In genomic region chr8:120289698-120290181, GRCm38 (mm10) we compare ENCODE assay signal across 8 mouse cellular contexts.
DNase-seq lines count a peak whose midpoint lies in the region; ATAC-seq and TF ChIP-seq lines count a peak whose summit lies in the region.

No protein-coding gene starts in this region.

- no peak overlapping the region for H3K4me3 ChIP-seq in lung, embryonic 14.5 days (ENCODE audit: low read depth, low read length)
- H3K4me3 ChIP-seq in lung, adult 2 months (replicated peaks; ENCODE audit: extremely low read depth, low read depth, low read length): no peak overlapping the region
- H3K4me3 ChIP-seq in embryonic facial prominence, embryonic 10.5 days: no peak overlapping the region; the same call in 1 of the 2 replicates
- 0 out of 2 replicates have a peak overlapping the region, but pooled peaks have one; percentile 25 for H3K4me3 ChIP-seq in heart, embryonic 10.5 days
- H3K4me3 ChIP-seq in midbrain, embryonic 13.5 days (replicated peaks): no peak overlapping the region

- H3K36me3 ChIP-seq in lung, embryonic 14.5 days (ENCODE audit: insufficient read depth): no peaks in the 10 kb centered on the region
- H3K36me3 ChIP-seq in embryonic facial prominence, embryonic 10.5 days (replicated peaks): no peaks in the 10 kb centered on the region
- H3K36me3 ChIP-seq in heart, embryonic 10.5 days: no peaks in the 10 kb centered on the region
- H3K36me3 ChIP-seq in midbrain, embryonic 13.5 days: no peaks in the 10 kb centered on the region

- H3K9ac ChIP-seq in lung, embryonic 14.5 days: peak overlapping the region; percentile 10; the same call in 1 of the 2 replicates
- H3K9ac ChIP-seq in midbrain, embryonic 13.5 days (replicated peaks): no peak overlapping the region

- peaks cover 52% of the 10 kb centered on the region for H3K4me1 ChIP-seq in lung, embryonic 14.5 days (ENCODE audit: insufficient read depth)
- peaks cover 9% of the 10 kb centered on the region for H3K4me1 ChIP-seq in lung, adult 2 months (ENCODE audit: control insufficient read depth, insufficient read depth, low read length)
- H3K4me1 ChIP-seq in embryonic facial prominence, embryonic 10.5 days: peaks cover 89% of the 10 kb centered on the region
- H3K4me1 ChIP-seq in heart, embryonic 10.5 days: peaks cover 91% of the 10 kb centered on the region
- peaks cover 90% of the 10 kb centered on the region for H3K4me1 ChIP-seq in midbrain, embryonic 13.5 days (replicated peaks)

- WGBS in lung, embryonic 14.5 days: 34% methylated on average over 10 of the region's 10 CpGs
- WGBS in lung, adult 2 months: 54% methylated on average over 10 of the region's 10 CpGs
- WGBS in embryonic facial prominence, embryonic 10.5 days: 42% methylated on average over 10 of the region's 10 CpGs
- 18% methylated on average over 10 of the region's 10 CpGs for WGBS in heart, embryonic 10.5 days
- WGBS in midbrain, embryonic 13.5 days: 27% methylated on average over 10 of the region's 10 CpGs

- 0 out of 2 replicates have a peak overlapping the region, but pooled peaks have one; percentile 10 for H3K4me2 ChIP-seq in lung, embryonic 14.5 days
- H3K4me2 ChIP-seq in midbrain, embryonic 13.5 days (replicated peaks): no peak overlapping the region

- H3K27me3 ChIP-seq in lung, embryonic 14.5 days (ENCODE audit: insufficient read depth, low read length): no peaks in the 10 kb centered on the region
- peaks cover 39% of the 10 kb centered on the region; the same call in 1 of the 2 replicates for H3K27me3 ChIP-seq in embryonic facial prominence, embryonic 10.5 days (replicated peaks; ENCODE audit: low read depth, poor library complexity, severe bottlenecking)
- H3K27me3 ChIP-seq in heart, embryonic 10.5 days (ENCODE audit: insufficient read depth, poor library complexity, severe bottlenecking): no peaks in the 10 kb centered on the region
- no peaks in the 10 kb centered on the region for H3K27me3 ChIP-seq in midbrain, embryonic 13.5 days

- no peaks in the 10 kb centered on the region for H3K9me3 ChIP-seq in lung, embryonic 14.5 days (ENCODE audit: low read depth, low read length)
- H3K9me3 ChIP-seq in embryonic facial prominence, embryonic 10.5 days: no peaks in the 10 kb centered on the region
- H3K9me3 ChIP-seq in heart, embryonic 10.5 days: no peaks in the 10 kb centered on the region
- H3K9me3 ChIP-seq in midbrain, embryonic 13.5 days: no peaks in the 10 kb centered on the region

- peak; percentile 28; the same call in 1 of the 2 replicates for ATAC-seq in lung, embryonic 14.5 days (ENCODE audit: insufficient read depth)
- ATAC-seq in midbrain, embryonic 13.5 days: 0 out of 2 replicates have a peak, but pooled peaks have one; percentile 8
- ATAC-seq in CD4-positive, CD25-positive, alpha-beta regulatory T cell, adult 4 months: no peak

- no peak for TF ChIP-seq POLR2A in lung, adult 2 months (IDR thresholded peaks at IDR 0.05; ENCODE audit: borderline replicate concordance, extremely low read depth, low read depth, low read length)

- H3K27ac ChIP-seq in lung, embryonic 14.5 days (ENCODE audit: low read depth): peak overlapping the region; percentile 20; the same call in 1 of the 2 replicates
- H3K27ac ChIP-seq in embryonic facial prominence, embryonic 10.5 days (replicated peaks): peak overlapping the region; percentile 73
- H3K27ac ChIP-seq in heart, embryonic 10.5 days: peak overlapping the region; percentile 87
- peak overlapping the region; percentile 27; the same call in 1 of the 2 replicates for H3K27ac ChIP-seq in midbrain, embryonic 13.5 days

- peak; percentile 62 for DNase-seq in lung, embryonic 14.5 days
- DNase-seq in lung, adult 2 months: no peak
- no peak for DNase-seq in embryonic facial prominence, embryonic 10.5 days (ENCODE audit: low spot score)
- DNase-seq in heart, embryonic 10.5 days (ENCODE audit: low spot score): peak; percentile 92
- peak; percentile 72 to 78 for DNase-seq in left cerebral cortex, postnatal 10 days (ENCODE audit: extremely low spot score in 1 of 2, low spot score in 2 of 2)
- DNase-seq in embryo, embryonic 11 days: no peak

- no peak for TF ChIP-seq CTCF in lung, embryonic 14.5 days (IDR thresholded peaks at IDR 0.05; ENCODE audit: low read depth)
- no peak for TF ChIP-seq CTCF in lung, adult 2 months (IDR thresholded peaks at IDR 0.05; ENCODE audit: insufficient read depth, low read length)

- intact Hi-C loops in left cerebral cortex, postnatal 10 days (cut with DNase I): loop anchor here (5.0 to 10.0 kb wide), 3 partner anchors 105 to 308 kb away; no protein-coding TSS in a partner anchor

Comparison
In these comparisons a context has a peak if more than half of its experiments do, and no peak if none do; other contexts are left out.
1. DNase-seq: peak in lung, embryonic 14.5 days (single experiment), heart, embryonic 10.5 days (single experiment) and left cerebral cortex, postnatal 10 days (2 of 2); none in lung, adult 2 months (single experiment), embryonic facial prominence, embryonic 10.5 days (single experiment) and embryo, embryonic 11 days (single experiment).
2. H3K27ac ChIP-seq: peak in every context shown above with its lines; median percentile 87 in heart, embryonic 10.5 days; 73 in embryonic facial prominence, embryonic 10.5 days; 27 in midbrain, embryonic 13.5 days; 20 in lung, embryonic 14.5 days.